Mouse (Mus musculus) MEL (cell line): ENCODE data around the gene Mad2l1bp. TPM values are rescaled to one million over a fixed set of nuclear protein-coding genes. Genes with fewer than 3 reads are reported as not detected.

Experiments
- DNase-seq: peaks from one replicate; pipeline ENCODE4 v3.0.0; 2011; ENCODE audit warnings: low read depth, low spot score
- H3K27ac ChIP-seq: 2 replicates; pipeline ENCODE4 v1.5.1; 2012; ENCODE audit warnings: low read depth, mild to moderate bottlenecking, control low read depth, low read length, moderate library complexity; ENCODE audit not compliant: control insufficient read depth
- H3K27me3 ChIP-seq, 2 experiments: fragments of 150-350 bp in 1 of 2; sonication (generic) in 1 of 2; 2 replicates each; pipeline ENCODE4 v1.6.1; 2012; ENCODE audit warnings: low read length in 2 of 2, mild to moderate bottlenecking in 2 of 2, improper control_type of control experiment in 1 of 2, moderate library complexity in 1 of 2; ENCODE audit not compliant: insufficient read depth in 2 of 2, control insufficient read depth in 1 of 2
- H3K36me3 ChIP-seq, 2 experiments: 2 replicates each; pipeline ENCODE4 v1.6.1; 2012 to 2014; ENCODE audit warnings: low read length in 2 of 2, improper control_type of control experiment in 1 of 2, inconsistent platforms in 1 of 2, mild to moderate bottlenecking in 1 of 2; ENCODE audit not compliant: insufficient read depth in 2 of 2, control insufficient read depth in 1 of 2
- H3K4me1 ChIP-seq, 2 experiments: fragments of 150-350 bp in 1 of 2; sonication (generic) in 1 of 2; 2 replicates each; pipeline ENCODE4 v1.6.1; 2012; ENCODE audit warnings: low read length in 2 of 2, improper control_type of control experiment in 1 of 2, mild to moderate bottlenecking in 1 of 2; ENCODE audit not compliant: insufficient read depth in 2 of 2, control insufficient read depth in 1 of 2
- H3K4me3 ChIP-seq, 2 experiments: fragments of 150-350 bp in 1 of 2; sonication (generic) in 1 of 2; 2 replicates each; pipeline ENCODE4 v1.5.1; 2012; ENCODE audit warnings: low read depth in 2 of 2, low read length in 2 of 2, mild to moderate bottlenecking in 2 of 2, moderate library complexity in 2 of 2, control low read depth in 1 of 2, improper control_type of control experiment in 1 of 2; ENCODE audit not compliant: control insufficient read depth in 1 of 2, insufficient read depth in 1 of 2
- H3K79me2 ChIP-seq: 2 replicates; pipeline ENCODE4 v1.6.1; 2012; ENCODE audit warnings: mild to moderate bottlenecking, low read length, moderate library complexity; ENCODE audit not compliant: control insufficient read depth, poor library complexity, insufficient read depth
- H3K9ac ChIP-seq: 2 replicates; pipeline ENCODE4 v1.6.1; 2012; ENCODE audit warnings: low read depth, mild to moderate bottlenecking, control low read depth, low read length, moderate library complexity; ENCODE audit not compliant: control insufficient read depth, poor library complexity, severe bottlenecking
- H3K9me3 ChIP-seq: fragments of 150-350 bp; sonication (generic); replicated peaks from 2 replicates; pipeline ENCODE4 v1.6.1; 2012; ENCODE audit warnings: mild to moderate bottlenecking, low read length, improper control_type of control experiment, moderate library complexity; ENCODE audit not compliant: insufficient read depth
- BHLHE40 ChIP-seq: IDR thresholded peaks from 2 replicates; pipeline ENCODE4 v1.6.1; 2012; ENCODE audit warnings: low read depth, mild to moderate bottlenecking, inconsistent platforms, low read length, improper control_type of control experiment, borderline replicate concordance
- CHD1 ChIP-seq: IDR thresholded peaks from 2 replicates; pipeline ENCODE4 v1.6.1; 2012; ENCODE audit warnings: low read depth, mild to moderate bottlenecking, inconsistent platforms, low read length, improper control_type of control experiment
- CTCF ChIP-seq, 3 experiments: IDR thresholded peaks in 2 of 3; conservative IDR thresholded peaks in 1 of 3; 2 replicates each; pipeline ENCODE4 v1.5.1; 2011 to 2012; ENCODE audit warnings: low read length in 3 of 3, low read depth in 2 of 3, mild to moderate bottlenecking in 2 of 3, improper control_type of control experiment in 1 of 3, inconsistent platforms in 1 of 3, mixed read lengths in 1 of 3, moderate library complexity in 1 of 3; ENCODE audit not compliant: control insufficient read depth in 1 of 3, insufficient read depth in 1 of 3, poor library complexity in 1 of 3, severe bottlenecking in 1 of 3
- EP300 ChIP-seq, 2 experiments: IDR thresholded peaks; 2 replicates each; pipeline ENCODE4 v1.6.1; 2011; ENCODE audit warnings: improper control_type of control experiment in 2 of 2, low read length in 2 of 2, low read depth in 1 of 2, mild to moderate bottlenecking in 1 of 2
- GABPA ChIP-seq: IDR thresholded peaks from 2 replicates; pipeline ENCODE4 v1.6.1; 2012; ENCODE audit warnings: low read depth, mild to moderate bottlenecking, inconsistent platforms, low read length, improper control_type of control experiment, moderate library complexity
- GATA1 ChIP-seq: IDR thresholded peaks from 2 replicates; pipeline ENCODE4 v1.6.1; 2011; ENCODE audit warnings: low read depth, low read length, improper control_type of control experiment
- HCFC1 ChIP-seq: IDR thresholded peaks from 2 replicates; pipeline ENCODE4 v1.6.1; 2012; ENCODE audit warnings: low read depth, mild to moderate bottlenecking, inconsistent platforms, low read length, improper control_type of control experiment, moderate library complexity
- JUND ChIP-seq: IDR thresholded peaks from 2 replicates; pipeline ENCODE4 v1.6.1; 2011; ENCODE audit warnings: low read depth, mild to moderate bottlenecking, improper control_type of control experiment, low read length
- KAT2A ChIP-seq: conservative IDR thresholded peaks from 2 replicates; pipeline ENCODE4 v1.6.1; 2012; ENCODE audit warnings: low read depth, low read length, improper control_type of control experiment, inconsistent platforms
- MAZ ChIP-seq: IDR thresholded peaks from 2 replicates; pipeline ENCODE4 v1.6.1; 2012; ENCODE audit warnings: low read depth, mild to moderate bottlenecking, inconsistent platforms, low read length, improper control_type of control experiment
- MEF2A ChIP-seq: IDR thresholded peaks from 2 replicates; pipeline ENCODE4 v1.6.1; 2014; ENCODE audit warnings: low read depth, mild to moderate bottlenecking, inconsistent platforms, low read length, improper control_type of control experiment; ENCODE audit not compliant: poor library complexity, insufficient replicate concordance, severe bottlenecking; ENCODE audit errors: extremely low read depth
- MXI1 ChIP-seq: IDR thresholded peaks from 2 replicates; pipeline ENCODE4 v1.6.1; 2011; ENCODE audit warnings: mild to moderate bottlenecking, low read depth, low read length, improper control_type of control experiment
- POLR2A ChIP-seq, 2 experiments: IDR thresholded peaks; 2 replicates each; pipeline ENCODE4 v1.6.1; 2011 to 2012; ENCODE audit warnings: low read length in 2 of 2, mild to moderate bottlenecking in 2 of 2, control low read depth in 1 of 2, improper control_type of control experiment in 1 of 2, low read depth in 1 of 2, moderate library complexity in 1 of 2; ENCODE audit not compliant: control insufficient read depth in 1 of 2, insufficient read depth in 1 of 2, poor library complexity in 1 of 2
- POLR2AphosphoS5 ChIP-seq: IDR thresholded peaks from 2 replicates; pipeline ENCODE4 v1.6.1; 2012; ENCODE audit warnings: low read depth, borderline replicate concordance, mild to moderate bottlenecking, inconsistent platforms, low read length, moderate library complexity, mixed read lengths
- RCOR1 ChIP-seq: IDR thresholded peaks from 2 replicates; pipeline ENCODE4 v1.6.1; 2012; ENCODE audit warnings: low read depth, mild to moderate bottlenecking, inconsistent platforms, low read length, improper control_type of control experiment
- SMC3 ChIP-seq: IDR thresholded peaks from 2 replicates; pipeline ENCODE4 v1.6.1; 2011; ENCODE audit warnings: low read depth, low read length, improper control_type of control experiment
- TBP ChIP-seq: IDR thresholded peaks from 2 replicates; pipeline ENCODE4 v1.8.0; 2011; ENCODE audit warnings: low read depth, low read length, improper control_type of control experiment
- TCF12 ChIP-seq: IDR thresholded peaks from 2 replicates; pipeline ENCODE4 v1.6.1; 2014; ENCODE audit warnings: low read depth, mild to moderate bottlenecking, inconsistent platforms, low read length, improper control_type of control experiment, moderate library complexity
- USF2 ChIP-seq, 2 experiments: IDR thresholded peaks; 2 replicates each; pipeline ENCODE4 v1.6.1; 2011 to 2012; ENCODE audit warnings: improper control_type of control experiment in 2 of 2, low read length in 2 of 2, borderline replicate concordance in 1 of 2, inconsistent platforms in 1 of 2, low read depth in 1 of 2, mild to moderate bottlenecking in 1 of 2; ENCODE audit not compliant: insufficient read depth in 1 of 2
- ZC3H11A ChIP-seq: IDR thresholded peaks from 2 replicates; pipeline ENCODE4 v1.6.1; 2012; ENCODE audit warnings: low read depth, mild to moderate bottlenecking, inconsistent platforms, low read length, improper control_type of control experiment
- polyA plus RNA-seq, 2 experiments: library from polyadenylated mRNA; stranded (reverse) in 1 of 2; unstranded in 1 of 2; fragments of >175 nt in 1 of 2; fragments of >200 nt in 1 of 2; gene quantifications; 2 replicates each; pipeline versions ENCODE4 v1.2.1 to v1.2.4; 2012; ENCODE audit warnings: low replicate concordance in 2 of 2, low read depth in 1 of 2; ENCODE audit not compliant: insufficient read length in 2 of 2, insufficient read depth in 1 of 2, missing spikeins in 1 of 2
- total RNA-seq: library from RNA; depleted of rRNA; stranded (reverse); fragments of 300-350 nt; gene quantifications from 2 replicates; pipeline ENCODE4 v1.2.3, GENCODE M21; 2012

Gene Mad2l1bp
- total and polyA plus RNA-seq, 3 experiments = 14.1 to 23.1 TPM; not detected in 1

- H3K27ac ChIP-seq = no peak overlapping the region
- H3K4me1 ChIP-seq = no peaks in the 10 kb centered on the region
- H3K9ac ChIP-seq = no peak overlapping the region
- no peaks in the 10 kb centered on the region for H3K9me3 ChIP-seq
- H3K79me2 ChIP-seq = peaks cover 16% of the 10 kb centered on the region
- no peak overlapping the region for H3K4me3 ChIP-seq
- TF ChIP-seq TCF12 (no peak), MXI1 (no peak), MAZ (no peak), TBP (no peak), JUND (no peak), KAT2A (no peak), GABPA (no peak), RCOR1 (no peak), EP300 (IDR thresholded peaks at IDR 0.05; ENCODE audit: low read depth in 1 of 2, low read length in 2 of 2) (no peak), POLR2AphosphoS5 (no peak), USF2 (IDR thresholded peaks at IDR 0.05; ENCODE audit: borderline replicate concordance in 1 of 2, insufficient read depth in 1 of 2, low read depth in 1 of 2, low read length in 2 of 2) (no peak), SMC3 (no peak), MEF2A (no peak), POLR2A (IDR thresholded peaks at IDR 0.05; ENCODE audit: control insufficient read depth in 1 of 2, insufficient read depth in 1 of 2, low read depth in 1 of 2, low read length in 2 of 2, poor library complexity in 1 of 2) (no peak), CHD1 (no peak), HCFC1 (no peak), GATA1 (no peak), BHLHE40 (no peak), CTCF (IDR thresholded peaks at IDR 0.05 in 2 of 3, conservative IDR thresholded peaks at IDR 0.05 in 1 of 3; ENCODE audit: control insufficient read depth in 1 of 3, insufficient read depth in 1 of 3, low read depth in 2 of 3, low read length in 3 of 3, poor library complexity in 1 of 3, severe bottlenecking in 1 of 3) (no peak), ZC3H11A (no peak)
- H3K36me3 ChIP-seq = peaks cover 0 to 6% of the 10 kb centered on the region in 2 experiments; a peak in 2 of 4 replicates
- no peak for DNase-seq
- no peaks in the 10 kb centered on the region for H3K27me3 ChIP-seq
These were observed 34.9 kb downstream of the Mad2l1bp start for GRCm38 (mm10) chr17:46118423-46118850.
